Mouse (Mus musculus): ENCODE measurements at regions not wholly inside any gene's neighbourhood (a gene's known extent, or its start where the extent isn't known, plus 50 kb on each side); places are given as distances from the start of the nearest gene placed in this dataset.

GRCm38 (mm10) chr7:130089896-130090610 lies 430.1 kb downstream of the Ate1 start:
- no peak for TF ChIP-seq CTCF (conservative IDR thresholded peaks at IDR 0.05 in 1 of 2, IDR thresholded peaks at IDR 0.05 in 1 of 2; ENCODE audit: low read depth in 2 of 2, low read length in 2 of 2)
- TF ChIP-seq ZMIZ1 (IDR thresholded peaks at IDR 0.05; ENCODE audit: low read depth, low read length) = no peak
- TF ChIP-seq TBP (conservative IDR thresholded peaks at IDR 0.05; ENCODE audit: low read depth, low read length) = no peak
- no peak for TF ChIP-seq MAX (IDR thresholded peaks at IDR 0.05; ENCODE audit: low read length)
- TF ChIP-seq POLR2A (IDR thresholded peaks at IDR 0.05; ENCODE audit: low read depth, low read length) = no peak
- no peak for TF ChIP-seq RAD21 (IDR thresholded peaks at IDR 0.05; ENCODE audit: low read depth, low read length)
- no peak for TF ChIP-seq MXI1 (IDR thresholded peaks at IDR 0.05; ENCODE audit: low read depth, low read length)
- TF ChIP-seq ZC3H11A (IDR thresholded peaks at IDR 0.05; ENCODE audit: low read depth, low read length) = no peak
- no peak for TF ChIP-seq PAX5 (IDR thresholded peaks at IDR 0.05; ENCODE audit: low read length)
- no peak for TF ChIP-seq KAT2A (IDR thresholded peaks at IDR 0.05; ENCODE audit: insufficient replicate concordance, low read length)

Measured in CH12.LX (cell line).